Mouse (Mus musculus): Measurements from ENCODE around the gene Ubl3. TPM values are rescaled to one million over a fixed set of nuclear protein-coding genes. Genes with fewer than 3 reads are reported as not detected.

The Ubl3 gene
- total RNA-seq, 2 experiments from 2014 or later: 150 to 159 TPM

DNA sequence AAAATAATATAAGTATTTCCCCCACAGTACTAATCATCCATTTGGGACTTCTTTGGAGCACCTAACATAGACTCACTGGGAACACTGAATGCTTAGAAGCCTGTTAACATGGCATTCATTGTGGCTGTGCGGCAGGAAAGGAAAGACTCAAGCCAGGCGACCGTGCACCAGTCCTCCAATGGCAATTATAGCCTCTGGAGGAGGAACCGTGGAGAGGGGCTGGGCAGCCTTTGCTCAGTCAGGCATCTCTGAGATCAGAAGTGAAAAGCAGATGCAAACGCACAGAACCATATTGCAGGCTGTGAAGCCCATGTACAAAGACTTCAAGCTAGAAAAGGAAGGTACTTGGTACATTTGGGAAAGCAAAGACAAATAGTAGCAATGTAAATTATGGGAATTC lies 20.4 kb downstream of the Ubl3 start:
- DNase-seq (ENCODE audit: low spot score): no peak

DNA sequence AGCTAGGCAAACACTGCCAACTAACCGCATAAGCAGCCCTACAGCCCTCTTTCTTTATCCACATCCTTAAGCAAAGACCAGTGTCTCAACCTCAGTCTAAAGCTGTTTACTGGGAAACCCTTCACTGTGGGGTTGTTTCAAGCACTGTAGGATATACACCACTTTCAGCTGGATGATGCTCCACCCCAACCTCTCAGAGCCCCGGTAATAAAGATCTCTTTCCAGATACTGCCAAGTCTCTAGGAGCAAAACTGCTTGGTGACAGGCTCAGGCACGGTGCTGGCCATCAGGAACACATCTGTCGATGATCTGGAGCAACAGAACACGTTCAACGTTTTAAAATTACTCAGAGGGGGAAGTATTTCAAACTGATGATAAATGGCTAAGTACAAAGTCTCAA lies 25.0 kb downstream of the Ubl3 start:
- no peak for DNase-seq (ENCODE audit: low spot score)

DNA sequence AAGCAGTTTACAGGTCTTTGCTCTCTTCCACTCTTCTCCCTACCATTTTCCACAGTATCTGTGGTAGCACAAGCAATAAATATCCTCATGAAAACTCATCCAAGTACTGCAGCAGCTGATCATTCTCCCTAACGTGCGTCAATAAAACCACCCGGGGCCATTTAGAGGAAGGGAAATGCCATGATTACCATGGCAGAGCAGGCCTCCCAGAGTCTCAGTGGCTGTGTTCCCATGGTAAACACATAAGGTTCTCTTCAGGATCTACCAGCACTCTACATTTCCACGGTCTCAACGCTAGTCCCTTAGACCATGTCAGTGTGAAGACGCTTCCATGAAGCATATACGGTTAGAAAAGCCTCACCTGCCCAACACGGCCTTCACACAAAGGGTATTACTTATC lies 26.0 kb downstream of the Ubl3 start:
- DNase-seq (ENCODE audit: low spot score): no peak

GRCm38 (mm10) chr5:148523202-148523971 lies 29.2 kb downstream of the Ubl3 start:
- DNase-seq (ENCODE audit: low spot score): no peak

- DNase-seq (ENCODE audit: low spot score): no peak
Observed at GRCm38 (mm10) chr5:148522378-148522777, 30.2 kb downstream of the Ubl3 start.

- DNase-seq (ENCODE audit: low spot score): no peak
Observed at GRCm38 (mm10) chr5:148517445-148517844, 35.1 kb downstream of the Ubl3 start.

GRCm38 (mm10) chr5:148512042-148512640 lies 40.4 kb downstream of the Ubl3 start:
- DNase-seq (ENCODE audit: low spot score): no peak

DNA sequence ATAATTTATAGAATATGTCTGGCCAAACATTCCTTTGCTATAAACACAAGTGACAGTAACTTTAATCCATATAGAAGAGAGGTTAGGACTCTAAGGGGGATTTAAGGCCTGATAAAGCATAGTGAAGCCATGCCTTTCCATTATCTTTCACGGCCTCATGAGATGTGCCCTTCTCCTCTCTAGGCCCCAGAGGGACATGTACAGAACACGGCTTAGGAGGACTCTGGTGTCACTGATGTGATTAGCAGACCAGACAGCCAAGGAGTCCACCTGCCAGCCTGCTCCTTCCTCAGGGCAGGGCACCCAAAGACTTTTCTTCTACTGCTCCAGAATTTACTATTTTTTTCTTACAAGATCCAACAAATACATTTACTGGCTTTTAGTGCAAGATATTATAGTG lies 42.3 kb downstream of the Ubl3 start:
- DNase-seq (ENCODE audit: low spot score): no peak

DNA sequence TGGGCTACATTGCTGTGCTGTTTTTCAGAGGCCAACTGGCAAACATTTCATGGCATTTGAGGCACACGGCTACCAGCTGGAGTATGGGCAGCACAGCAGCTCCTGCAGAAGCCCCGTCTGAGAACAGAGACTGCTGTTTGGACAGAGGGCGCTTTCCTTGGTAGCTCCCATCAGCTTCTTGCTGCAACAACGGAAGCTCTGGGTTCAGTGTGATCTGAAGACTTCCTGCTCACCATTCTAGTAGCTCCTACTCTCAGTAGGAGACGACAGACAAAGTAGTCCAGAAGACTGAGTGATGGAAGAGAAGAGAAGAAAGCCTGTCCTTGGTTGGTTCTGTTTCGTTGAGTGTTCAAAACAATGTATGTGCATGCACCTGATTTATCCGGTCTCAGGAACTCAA lies 42.9 kb downstream of the Ubl3 start:
- no peak for DNase-seq (ENCODE audit: low spot score)

- no peak for DNase-seq (ENCODE audit: low spot score)
Observed at GRCm38 (mm10) chr5:148508901-148509604, 43.5 kb downstream of the Ubl3 start.

GRCm38 (mm10) chr5:148505381-148505780 lies 47.2 kb downstream of the Ubl3 start:
- no peak for DNase-seq (ENCODE audit: low spot score)

DNA sequence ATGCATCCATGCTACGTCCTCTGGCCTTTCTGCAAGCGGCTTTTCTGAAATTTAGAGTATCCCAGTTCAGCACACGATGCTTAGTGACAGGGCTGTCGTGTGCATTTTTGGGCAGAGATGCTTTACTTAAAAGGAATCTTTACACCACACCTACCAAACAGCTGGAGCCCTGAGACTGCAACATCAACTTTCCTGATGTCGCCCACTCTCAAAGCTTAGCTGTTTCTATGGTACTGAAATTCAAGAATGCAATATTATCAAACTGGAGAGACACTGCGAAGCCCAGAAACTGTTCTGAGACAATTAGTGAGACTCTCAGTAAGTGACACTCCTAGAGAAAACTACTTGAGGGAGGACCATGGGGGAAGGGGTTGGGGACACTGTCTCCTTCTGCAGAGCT lies 50.4 kb downstream of the Ubl3 start:
- no peak for DNase-seq (ENCODE audit: low spot score)

- no peak for DNase-seq (ENCODE audit: low spot score)
Observed at GRCm38 (mm10) chr5:148501228-148501957, 51.2 kb downstream of the Ubl3 start.

GRCm38 (mm10) chr5:148500516-148500915 lies 52.1 kb downstream of the Ubl3 start:
- DNase-seq (ENCODE audit: low spot score): no peak

GRCm38 (mm10) chr5:148499616-148500015 lies 53.0 kb downstream of the Ubl3 start:
- no peak for DNase-seq (ENCODE audit: low spot score)

DNA sequence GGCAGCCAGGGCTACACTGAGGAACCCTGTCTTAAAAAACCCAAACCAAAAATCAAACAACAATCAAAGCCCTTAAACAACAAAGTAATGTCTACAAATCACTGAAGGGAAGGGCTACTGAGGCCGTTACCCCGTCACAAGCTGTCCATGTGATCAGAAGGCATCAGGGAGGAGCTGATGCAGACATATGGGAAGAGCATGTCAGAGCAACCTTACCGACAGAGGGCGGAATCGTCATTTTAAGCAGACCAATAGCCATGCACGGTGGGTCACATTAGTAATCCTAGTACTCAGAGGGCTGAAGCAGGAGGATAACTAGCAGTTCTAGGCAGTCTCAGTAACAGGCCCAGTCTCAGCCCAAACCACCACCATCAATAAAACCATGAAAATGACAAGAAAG lies 56.6 kb downstream of the Ubl3 start:
- DNase-seq (ENCODE audit: low spot score): no peak

DNA sequence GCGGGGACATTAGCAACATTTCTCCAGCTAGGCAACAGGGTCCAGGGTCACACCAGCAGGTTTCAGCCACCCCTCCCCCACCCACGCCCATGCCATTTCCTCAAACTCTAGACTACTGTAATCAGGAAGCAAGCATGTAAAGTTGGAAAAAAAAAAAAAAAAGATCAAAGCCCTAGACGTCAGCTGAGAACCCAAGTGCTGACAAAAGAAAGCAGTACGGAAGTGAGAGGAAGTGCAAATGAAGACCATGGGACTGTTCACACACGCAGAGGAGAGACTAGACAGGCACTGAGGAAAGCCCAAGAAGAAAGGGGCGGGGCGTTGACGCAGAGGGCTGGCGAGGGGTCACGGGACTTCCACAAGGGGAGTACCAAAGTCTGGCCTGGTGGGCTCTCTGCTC lies 57.4 kb downstream of the Ubl3 start:
- no peak for DNase-seq (ENCODE audit: low spot score)

DNA sequence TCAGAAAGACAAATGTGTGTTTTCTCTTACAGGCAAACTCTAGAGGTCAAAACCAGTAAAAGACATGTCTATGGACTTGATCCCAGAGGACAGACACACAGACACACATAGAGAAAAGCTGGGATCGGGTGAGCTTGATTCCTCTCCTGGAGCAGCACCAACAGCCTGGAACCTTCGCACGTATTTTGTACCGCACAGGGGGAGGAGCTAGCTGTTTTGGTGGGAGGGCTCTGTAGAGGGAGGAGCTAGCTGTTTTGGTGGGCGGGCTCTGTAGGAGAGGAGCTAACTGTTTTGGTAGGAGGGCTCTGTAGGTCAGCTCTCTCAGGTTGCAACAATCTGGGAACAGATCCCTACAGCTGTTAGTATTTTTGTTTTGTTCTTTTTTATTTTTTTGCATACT lies 58.3 kb downstream of the Ubl3 start:
- no peak for DNase-seq (ENCODE audit: low spot score)

- no peak for DNase-seq (ENCODE audit: low spot score)
Observed at GRCm38 (mm10) chr5:148493025-148493424, 59.6 kb downstream of the Ubl3 start.

DNA sequence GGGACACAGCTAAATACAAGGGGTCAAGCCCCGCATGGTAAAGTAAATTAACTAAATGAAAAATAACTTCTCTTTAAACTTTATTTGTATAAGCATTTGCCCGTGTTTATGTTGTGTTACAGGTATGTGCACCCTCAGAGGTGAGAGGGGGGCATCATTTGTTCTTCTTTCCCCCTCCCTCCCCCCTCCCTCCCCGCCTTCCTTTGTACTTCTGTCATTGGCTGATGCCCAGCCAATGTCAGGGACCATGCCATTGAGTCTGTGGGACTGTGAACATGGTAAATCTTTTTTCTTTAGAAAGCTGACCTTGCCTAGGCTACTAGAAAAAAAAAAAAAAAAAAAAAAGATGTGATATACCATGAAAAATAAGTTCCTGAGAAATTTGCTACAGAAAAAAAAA lies 62.2 kb downstream of the Ubl3 start:
- no peak for DNase-seq (ENCODE audit: low spot score)

- DNase-seq (ENCODE audit: low spot score): peak; percentile 68
Observed at GRCm38 (mm10) chr5:148489724-148490193, 62.8 kb downstream of the Ubl3 start.

Data from gastrocnemius, adult 18-20 months (tissue).